Comparison of ENCODE assay signal across 9 mouse cellular contexts in genomic region chr11:70214856-70215209, GRCm38 (mm10). TPM values are rescaled to one million over a fixed set of nuclear protein-coding genes. Genes with fewer than 3 reads are reported as not detected.
DNase-seq lines count a peak whose midpoint lies in the region; ATAC-seq and TF ChIP-seq lines count a peak whose summit lies in the region.
"Had no signal": no experiment of that assay in that cellular context is flagged by ENCODE, and none has a peak within 500 bp of the region (broad histone marks: within the 10 kb centered on the region; RNA-seq: fewer than 3 reads in every experiment).

No protein-coding gene starts in this region.

- peaks cover 15% of the 10 kb centered on the region for H3K36me3 ChIP-seq in forebrain, embryonic 12.5 days (replicated peaks)
- peaks cover 2% of the 10 kb centered on the region; the same call in 1 of the 2 replicates for H3K36me3 ChIP-seq in limb, embryonic 11.5 days (ENCODE audit: control insufficient read depth, insufficient read depth, low read length)

- peak overlapping the region; percentile 47; the same call in 1 of the 2 replicates for H3K9ac ChIP-seq in forebrain, embryonic 12.5 days
- no peak overlapping the region for H3K9ac ChIP-seq in limb, embryonic 11.5 days (ENCODE audit: low read length)

- ATAC-seq in forebrain, embryonic 12.5 days (ENCODE audit: low FRiP score), result no peak
- peak; percentile 35; the same call in 1 of the 2 replicates for ATAC-seq in limb, embryonic 11.5 days (ENCODE audit: insufficient number of reproducible peaks, low FRiP score, low TSS enrichment, low read depth)
- no peak for ATAC-seq in erythroblast, adult 5-6 weeks (replicated peaks; ENCODE audit: low FRiP score, poor library complexity, severe bottlenecking)
- ATAC-seq: activated CD4-positive, CD25-positive, alpha-beta regulatory T cell, adult 4 months had no signal

- H3K4me3 ChIP-seq in layer of hippocampus, adult 2 months, result peak overlapping the region; percentile 64; the same call in 1 of the 2 replicates
- peak overlapping the region; percentile 36 for H3K4me3 ChIP-seq in forebrain, embryonic 12.5 days (replicated peaks)
- peak overlapping the region; percentile 33; the same call in 1 of the 2 replicates for H3K4me3 ChIP-seq in limb, embryonic 11.5 days (ENCODE audit: low read depth, low read length)
- peak overlapping the region; percentile 49; the same call in 1 of the 2 replicates for H3K4me3 ChIP-seq in olfactory bulb, adult 2 months (ENCODE audit: insufficient read depth, low read depth, low read length)

- TF ChIP-seq POLR2A in olfactory bulb, adult 2 months (IDR thresholded peaks at IDR 0.05; ENCODE audit: insufficient read depth, low read depth, low read length), result no peak

- H3K4me2 ChIP-seq in forebrain, embryonic 12.5 days, result peak overlapping the region; percentile 59
- peak overlapping the region; percentile 61 for H3K4me2 ChIP-seq in limb, embryonic 11.5 days (ENCODE audit: low read depth, severe bottlenecking)

- DNase-seq in layer of hippocampus, adult 2 months (ENCODE audit: low spot score in 2 of 2), result no peak
- DNase-seq in layer of hippocampus, adult 18-20 months (ENCODE audit: low spot score in 2 of 2), result no peak
- no peak for DNase-seq in limb, embryonic 11.5 days (ENCODE audit: low spot score)
- DNase-seq in urinary bladder, postnatal 10 days (ENCODE audit: low spot score), result no peak

- H3K4me1 ChIP-seq in forebrain, embryonic 12.5 days, result peaks cover 31% of the 10 kb centered on the region
- H3K4me1 ChIP-seq in limb, embryonic 11.5 days (ENCODE audit: control insufficient read depth, insufficient read depth, low read length), result peaks cover 13% of the 10 kb centered on the region; the same call in 1 of the 2 replicates
- H3K4me1 ChIP-seq in olfactory bulb, adult 2 months (ENCODE audit: control insufficient read depth, insufficient read depth, low read length), result peaks cover 31% of the 10 kb centered on the region

- H3K27me3 ChIP-seq in forebrain, embryonic 12.5 days, result peaks cover 59% of the 10 kb centered on the region
- H3K27me3 ChIP-seq in limb, embryonic 11.5 days (ENCODE audit: control insufficient read depth, insufficient read depth, low read length), result peaks cover 40% of the 10 kb centered on the region

- 2% methylated on average over 18 of the region's 18 CpGs for WGBS in forebrain, embryonic 12.5 days
- 3% methylated on average over 18 of the region's 18 CpGs for WGBS in limb, embryonic 11.5 days
- WGBS in olfactory bulb, adult 2 months, result 21% methylated on average over 18 of the region's 18 CpGs

- H3K9me3 ChIP-seq in forebrain, embryonic 12.5 days, result no peaks in the 10 kb centered on the region
- H3K9me3 ChIP-seq in limb, embryonic 11.5 days (ENCODE audit: control insufficient read depth, low read length), result no peaks in the 10 kb centered on the region

- no peak for TF ChIP-seq CTCF in layer of hippocampus, adult 2 months (conservative IDR thresholded peaks at IDR 0.05)
- TF ChIP-seq CTCF in olfactory bulb, adult 2 months (IDR thresholded peaks at IDR 0.05; ENCODE audit: insufficient read depth, low read depth, low read length), result no peak

- H3K27ac ChIP-seq in layer of hippocampus, adult 2 months, result peak overlapping the region; percentile 88; the same call in 1 of the 2 replicates
- H3K27ac ChIP-seq in forebrain, embryonic 12.5 days, result no peak overlapping the region
- no peak overlapping the region for H3K27ac ChIP-seq in limb, embryonic 11.5 days (replicated peaks; ENCODE audit: low read depth, low read length)
- H3K27ac ChIP-seq in olfactory bulb, adult 2 months (ENCODE audit: insufficient read depth, low read depth, low read length), result no peak overlapping the region

RNA-seq across cellular contexts. Expression of gene Slc16a11, which starts 2.3 kb away (rescaled TPM):
- total RNA-seq in layer of hippocampus, adult 2 months (2021), result 10 to 100 TPM; 35.2 to 47.0 TPM
- 10 to 100 TPM; 28.6 to 30.6 TPM for total RNA-seq in layer of hippocampus, adult 18-20 months (2021)
- polyA plus RNA-seq in forebrain, embryonic 12.5 days (2016; fragmentation: Nextera tagmentation; extraction: Ambion mirVana), result 1.5 and 2.5 TPM in 2 replicates
- 0.21 and 0.67 TPM in 2 replicates for polyA plus RNA-seq in limb, embryonic 11.5 days (2014; fragmentation: Nextera tagmentation; extraction: Ambion mirVana)
- not detected in 2 replicates for polyA plus RNA-seq in olfactory bulb, adult 2 months (2012; ENCODE audit: insufficient read depth, insufficient read length, low replicate concordance, missing spikeins)
- total RNA-seq in erythroblast, adult 5-6 weeks (2015; ENCODE audit: low replicate concordance), result not detected in 2 replicates
- not detected in 2 replicates for total RNA-seq in erythroblast, adult 5-6 weeks (2017; ENCODE audit: low replicate concordance)
- total RNA-seq: monocyte, adult 5-6 weeks had no signal
- polyA plus RNA-seq: activated CD4-positive, CD25-positive, alpha-beta regulatory T cell, adult 4 months had no signal

RNA-seq across cellular contexts. Expression of gene Slc16a13, which starts 6.0 kb away (rescaled TPM):
- total RNA-seq in layer of hippocampus, adult 2 months (2021), result 10 to 100 TPM in 1 of 2 experiments, 1 to 10 TPM in 1; 7.9 to 11.0 TPM
- total RNA-seq in layer of hippocampus, adult 18-20 months (2021), result 1 to 10 TPM; 6.2 to 9.0 TPM
- polyA plus RNA-seq in forebrain, embryonic 12.5 days (2016; fragmentation: Nextera tagmentation; extraction: Ambion mirVana), result 14.3 and 14.4 TPM in 2 replicates
- polyA plus RNA-seq in limb, embryonic 11.5 days (2014; fragmentation: Nextera tagmentation; extraction: Ambion mirVana), result 17.0 and 17.8 TPM in 2 replicates
- not detected in 2 replicates for polyA plus RNA-seq in olfactory bulb, adult 2 months (2012; ENCODE audit: insufficient read depth, insufficient read length, low replicate concordance, missing spikeins)
- total RNA-seq in erythroblast, adult 5-6 weeks (2015; ENCODE audit: low replicate concordance), result 2.5 and 8.1 TPM in 2 replicates
- total RNA-seq in erythroblast, adult 5-6 weeks (2017; ENCODE audit: low replicate concordance), result 5.1 and 8.2 TPM in 2 replicates

RNA-seq across cellular contexts. Expression of gene Bcl6b, which starts 14.8 kb away (rescaled TPM):
- 1 to 10 TPM in 1 of 2 experiments, under 1 TPM in 1; 0.83 to 1.4 TPM for total RNA-seq in layer of hippocampus, adult 2 months (2021)
- total RNA-seq in layer of hippocampus, adult 18-20 months (2021), result 1 to 10 TPM in 1 of 2 experiments, under 1 TPM in 1; 0.92 to 1.1 TPM
- polyA plus RNA-seq in forebrain, embryonic 12.5 days (2016; fragmentation: Nextera tagmentation; extraction: Ambion mirVana), result 5.7 and 5.9 TPM in 2 replicates
- 7.3 and 7.5 TPM in 2 replicates for polyA plus RNA-seq in limb, embryonic 11.5 days (2014; fragmentation: Nextera tagmentation; extraction: Ambion mirVana)
- polyA plus RNA-seq in olfactory bulb, adult 2 months (2012; ENCODE audit: insufficient read depth, insufficient read length, low replicate concordance, missing spikeins), result not detected in 2 replicates
- total RNA-seq in erythroblast, adult 5-6 weeks (2015; ENCODE audit: low replicate concordance), result not detected in 2 replicates
- 0.56 and 0.68 TPM in 2 replicates for total RNA-seq in erythroblast, adult 5-6 weeks (2017; ENCODE audit: low replicate concordance)
- total RNA-seq: monocyte, adult 5-6 weeks had no signal

RNA-seq across cellular contexts. Expression of gene 0610010K14Rik, which starts 22.9 kb away (rescaled TPM):
- 10 to 100 TPM; 43.8 to 48.7 TPM for total RNA-seq in layer of hippocampus, adult 2 months (2021)
- total RNA-seq in layer of hippocampus, adult 18-20 months (2021), result 10 to 100 TPM; 39.7 to 45.9 TPM
- polyA plus RNA-seq in forebrain, embryonic 12.5 days (2016; fragmentation: Nextera tagmentation; extraction: Ambion mirVana), result 203 and 215 TPM in 2 replicates
- 216 and 218 TPM in 2 replicates for polyA plus RNA-seq in limb, embryonic 11.5 days (2014; fragmentation: Nextera tagmentation; extraction: Ambion mirVana)
- polyA plus RNA-seq in olfactory bulb, adult 2 months (2012; ENCODE audit: insufficient read depth, insufficient read length, low replicate concordance, missing spikeins), result not detected in 2 replicates
- 16.5 and 20.3 TPM in 2 replicates for total RNA-seq in erythroblast, adult 5-6 weeks (2015; ENCODE audit: low replicate concordance)
- total RNA-seq in erythroblast, adult 5-6 weeks (2017; ENCODE audit: low replicate concordance), result 3.8 and 7.8 TPM in 2 replicates

RNA-seq across cellular contexts. Expression of gene Gm21988, which starts 24.8 kb away (rescaled TPM):
- 1 to 10 TPM; 3.9 to 4.3 TPM for total RNA-seq in layer of hippocampus, adult 2 months (2021)
- total RNA-seq in layer of hippocampus, adult 18-20 months (2021), result 1 to 10 TPM; 5.6 to 6.7 TPM
- polyA plus RNA-seq in forebrain, embryonic 12.5 days (2016; fragmentation: Nextera tagmentation; extraction: Ambion mirVana), result 9.4 and 11.2 TPM in 2 replicates
- polyA plus RNA-seq in limb, embryonic 11.5 days (2014; fragmentation: Nextera tagmentation; extraction: Ambion mirVana), result 8.2 and 10.5 TPM in 2 replicates
- polyA plus RNA-seq in olfactory bulb, adult 2 months (2012; ENCODE audit: insufficient read depth, insufficient read length, low replicate concordance, missing spikeins), result not detected in 2 replicates
- total RNA-seq in erythroblast, adult 5-6 weeks (2015; ENCODE audit: low replicate concordance), result 2.3 TPM in 1 of 2 replicates, not detected in the other
- total RNA-seq in erythroblast, adult 5-6 weeks (2017; ENCODE audit: low replicate concordance), result not detected in 2 replicates
- total RNA-seq: monocyte, adult 5-6 weeks had no signal

Comparison
In these comparisons a context has a peak if more than half of its experiments do, and no peak if none do; other contexts are left out.
1. RNA of gene Slc16a11, which starts 2.3 kb away (total RNA-seq): 35.2 to 47.0 TPM in layer of hippocampus, adult 2 months and 28.6 to 30.6 TPM in layer of hippocampus, adult 18-20 months; not detected in erythroblast, adult 5-6 weeks; every median in the first group is over 10 times any median in the second.
2. Peak in every context shown above with its lines, with median percentiles within 50 percentile points of each other: H3K4me3 ChIP-seq.